Mouse (Mus musculus) lung, postnatal 25 days (tissue): ENCODE measurements around the gene Pum1.

ENCODE experiments used
- DNase-seq: peaks from one replicate; pipeline ENCODE4 v3.0.0; 2022; ENCODE audit warnings: low spot score

The Pum1 gene

DNA sequence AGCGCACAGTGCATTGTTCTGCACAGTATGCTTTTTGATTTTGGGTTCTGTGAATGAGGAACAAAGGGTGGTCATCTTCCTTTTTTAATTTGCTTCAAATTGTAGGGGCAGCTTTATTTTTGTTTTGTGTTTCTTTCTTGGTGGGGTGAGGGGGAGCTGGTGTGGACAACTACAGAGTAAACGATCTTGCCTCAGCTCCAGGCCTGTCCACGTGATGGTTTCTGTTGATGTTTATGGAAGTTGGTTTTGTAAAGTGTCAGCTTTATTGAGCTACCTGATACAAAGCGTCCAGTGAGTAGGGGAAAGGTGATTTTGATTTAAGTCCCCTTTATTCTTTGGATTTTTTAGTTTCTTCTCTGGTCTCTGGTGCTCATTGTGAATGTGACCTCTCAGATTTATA, 72.8 kb downstream of the Pum1 start:
- no peak for DNase-seq

DNA sequence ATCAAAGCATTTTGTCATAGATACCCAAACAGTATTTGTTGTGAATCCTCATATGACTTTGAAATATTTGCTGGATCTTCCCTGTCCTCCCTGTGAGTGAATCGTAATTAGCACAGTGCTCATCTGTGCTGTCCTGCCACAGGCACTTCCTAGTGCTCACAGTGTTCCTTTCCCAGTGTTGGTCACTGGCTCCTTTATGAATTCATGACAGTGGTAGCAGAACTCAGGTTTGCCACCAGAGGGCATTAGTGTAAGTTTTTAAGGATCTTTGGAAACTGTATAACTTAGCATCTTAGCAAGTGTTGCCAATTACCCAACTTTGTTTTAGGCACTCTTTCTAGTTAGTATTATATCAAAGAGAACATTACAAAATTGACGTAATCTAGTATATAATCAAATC, 75.4 kb downstream of the Pum1 start:
- peak; percentile 76 for DNase-seq

DNA sequence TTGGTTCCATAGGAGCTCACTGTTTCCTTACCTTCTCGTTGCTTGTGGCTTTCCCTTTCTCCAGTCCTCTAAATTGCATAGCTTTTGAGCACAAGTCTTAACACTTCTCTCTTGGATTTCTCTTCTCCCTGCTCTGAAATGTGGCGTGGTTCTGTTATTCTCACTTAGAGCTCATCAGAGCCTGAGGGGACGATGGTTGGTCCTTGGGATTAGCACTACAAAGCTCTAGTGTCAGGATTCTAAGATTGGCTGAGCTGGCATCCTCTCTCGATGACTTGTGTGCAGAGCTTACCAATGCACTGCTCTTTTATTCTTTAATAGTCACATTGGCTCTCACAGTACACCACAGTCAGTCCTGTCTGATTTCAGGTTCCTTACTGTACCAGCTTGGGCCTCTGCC, 80.9 kb downstream of the Pum1 start:
- DNase-seq: no peak

DNA sequence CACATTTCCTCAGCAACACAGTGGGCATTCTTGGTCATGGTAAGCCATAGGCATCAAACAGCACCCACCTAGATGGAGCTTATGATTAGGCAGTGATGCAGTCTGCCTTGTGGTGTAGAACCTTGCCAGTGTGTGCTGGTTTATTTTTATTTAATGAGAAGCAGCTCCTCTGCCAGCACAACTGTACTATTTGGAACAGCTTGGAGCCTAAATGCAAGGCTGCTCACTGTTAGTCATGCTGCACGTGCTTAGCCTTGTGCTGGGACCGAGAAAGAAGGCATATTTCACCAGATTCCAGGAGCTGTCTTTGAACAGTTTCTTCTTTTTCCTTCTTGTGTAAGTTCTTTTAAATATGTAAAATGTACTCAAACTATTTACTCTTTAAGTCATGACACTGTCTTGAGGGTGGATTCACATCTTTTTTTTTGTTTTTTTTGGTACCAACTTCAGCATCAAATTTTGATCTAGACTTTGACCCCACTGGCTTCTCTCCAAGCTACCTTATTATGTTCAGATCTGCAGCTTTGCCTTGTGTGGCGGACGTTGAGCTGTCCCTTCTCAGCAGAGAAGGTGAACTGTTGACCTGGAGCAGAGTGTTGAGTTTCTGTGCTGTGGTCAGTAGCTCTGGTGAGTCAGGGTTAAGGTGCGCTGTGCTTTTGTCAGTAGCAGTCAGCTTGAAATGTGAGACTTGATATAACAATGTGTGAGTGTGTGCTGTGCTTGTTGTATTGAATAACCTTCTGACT, 82.6 kb downstream of the Pum1 start:
- DNase-seq: no peak

DNA sequence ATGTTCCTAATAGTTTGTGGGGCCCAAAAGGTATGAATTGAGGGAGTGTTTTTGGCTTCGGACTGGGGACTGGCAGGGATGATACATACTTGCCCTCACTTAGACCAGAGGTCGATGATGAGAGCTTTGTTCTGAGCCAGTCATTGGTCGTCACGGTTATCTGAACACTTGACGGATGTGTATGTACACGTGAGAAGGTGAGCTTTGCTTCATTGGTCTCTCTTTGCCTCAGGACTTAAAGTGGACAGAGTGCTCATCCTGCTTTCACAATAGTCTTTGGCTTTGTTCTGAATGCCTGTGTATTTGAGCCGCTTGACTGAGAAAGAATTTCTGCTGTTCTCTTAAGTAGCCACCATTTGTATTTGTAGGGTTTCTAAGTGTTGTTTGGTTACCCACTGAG, 86.4 kb downstream of the Pum1 start:
- DNase-seq: no peak

DNA sequence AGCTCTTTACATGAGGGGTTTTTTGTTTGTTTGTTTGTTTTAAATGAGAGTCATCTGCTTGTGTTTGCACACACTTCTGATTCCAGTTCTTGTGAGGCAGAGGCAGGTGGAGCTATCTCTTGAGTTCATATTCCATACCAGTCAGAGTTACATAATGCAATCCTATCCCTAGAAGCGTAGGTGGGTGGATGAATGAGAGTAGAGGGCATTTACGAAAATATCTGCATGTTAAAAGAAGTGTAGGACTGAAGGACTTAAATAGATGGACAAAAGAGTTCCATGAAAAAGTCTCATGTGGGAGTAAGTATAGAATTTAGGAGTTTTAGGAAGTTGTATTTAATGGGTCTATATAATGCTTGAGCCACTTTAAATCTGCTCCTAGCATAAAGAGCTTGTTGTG, 88.8 kb downstream of the Pum1 start:
- no peak for DNase-seq

DNA sequence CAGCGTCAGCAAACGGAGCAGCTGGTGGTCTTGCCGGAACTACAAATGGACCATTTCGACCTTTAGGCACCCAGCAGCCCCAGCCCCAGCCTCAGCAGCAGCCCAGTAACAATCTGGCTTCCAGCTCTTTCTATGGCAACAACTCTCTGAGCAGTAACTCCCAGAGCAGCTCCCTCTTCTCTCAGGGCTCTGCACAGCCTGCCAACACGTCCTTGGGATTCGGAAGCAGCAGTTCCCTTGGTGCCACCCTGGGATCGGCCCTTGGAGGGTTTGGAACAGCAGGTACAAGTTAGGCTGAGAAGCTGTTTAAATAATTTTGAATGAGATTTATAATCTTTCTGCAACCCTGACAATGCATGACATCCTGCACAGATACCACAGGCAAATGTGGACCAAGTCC, 89.5 kb downstream of the Pum1 start:
- no peak for DNase-seq

DNA sequence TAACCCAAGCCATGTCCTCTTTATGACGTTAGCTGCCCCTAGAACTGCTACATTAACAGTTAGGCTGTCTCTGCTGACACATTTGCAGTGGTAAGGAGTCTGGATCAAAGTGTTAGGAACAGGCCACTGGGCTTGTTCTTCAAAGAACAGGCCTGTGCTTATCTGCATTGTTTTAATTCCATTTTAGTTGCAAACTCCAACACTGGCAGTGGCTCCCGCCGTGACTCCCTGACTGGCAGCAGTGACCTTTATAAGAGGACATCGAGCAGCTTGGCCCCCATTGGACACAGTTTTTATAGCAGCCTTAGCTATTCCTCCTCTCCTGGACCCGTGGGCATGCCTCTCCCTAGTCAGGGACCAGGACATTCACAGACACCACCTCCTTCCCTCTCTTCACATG, 90.6 kb downstream of the Pum1 start:
- DNase-seq: no peak

DNA sequence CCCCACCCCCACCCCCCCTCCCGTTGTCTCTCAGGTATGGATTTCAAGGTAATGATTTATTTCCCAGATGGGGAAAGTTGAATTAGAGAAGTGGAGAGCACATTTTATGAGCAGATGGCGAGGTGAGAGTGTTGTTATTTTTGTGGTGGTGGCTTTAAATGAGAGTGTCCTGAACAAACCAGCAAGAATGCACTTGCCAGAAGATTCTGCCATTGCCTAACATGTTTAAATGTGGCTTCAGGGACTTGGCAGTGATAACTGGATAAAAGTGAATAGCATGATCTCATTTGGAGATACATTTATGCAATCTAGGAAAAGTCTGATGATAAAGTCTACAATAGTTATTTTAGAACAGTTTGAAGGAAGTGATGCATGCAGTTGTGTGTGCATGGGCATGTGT, 91.7 kb downstream of the Pum1 start:
- no peak for DNase-seq

DNA sequence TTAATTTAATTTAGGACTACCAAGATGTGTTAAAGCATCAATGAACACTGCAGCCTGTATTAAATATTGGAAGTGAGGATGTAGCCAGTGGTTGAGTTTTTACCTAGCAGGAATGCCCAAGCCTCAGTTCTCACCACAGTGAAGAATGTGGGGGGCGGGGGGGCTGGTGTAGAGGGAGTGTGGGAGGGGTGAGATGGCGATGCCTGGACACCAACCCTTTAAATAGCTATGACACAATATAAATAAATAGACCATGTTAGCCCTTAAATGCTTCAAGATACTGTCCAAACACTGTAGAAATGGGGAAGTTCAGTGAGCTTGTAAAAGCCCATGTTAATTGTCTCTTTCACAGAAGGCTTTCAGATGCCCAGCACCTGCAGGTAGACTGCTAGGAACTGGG, 96.8 kb downstream of the Pum1 start:
- DNase-seq: no peak

DNA sequence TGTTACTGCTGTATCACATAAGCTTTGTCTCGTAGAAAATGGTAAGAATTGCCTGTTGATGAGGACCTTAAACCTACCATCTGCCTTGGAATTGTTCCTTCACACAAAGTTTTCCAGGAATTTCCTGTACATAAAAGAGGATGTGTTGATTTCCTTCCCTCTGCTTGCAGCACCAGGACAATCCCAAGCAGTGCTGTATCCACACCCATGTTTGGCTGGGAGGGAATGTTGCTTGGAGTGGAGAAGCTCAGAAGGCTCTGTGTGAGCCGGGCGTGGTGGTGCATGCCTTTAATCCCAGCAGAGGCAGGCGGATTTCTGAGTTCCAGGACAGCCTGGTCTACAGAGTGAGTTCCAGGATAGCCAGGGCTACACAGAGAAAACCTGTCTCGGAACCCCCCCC, 98.7 kb downstream of the Pum1 start:
- DNase-seq: peak; percentile 31

DNA sequence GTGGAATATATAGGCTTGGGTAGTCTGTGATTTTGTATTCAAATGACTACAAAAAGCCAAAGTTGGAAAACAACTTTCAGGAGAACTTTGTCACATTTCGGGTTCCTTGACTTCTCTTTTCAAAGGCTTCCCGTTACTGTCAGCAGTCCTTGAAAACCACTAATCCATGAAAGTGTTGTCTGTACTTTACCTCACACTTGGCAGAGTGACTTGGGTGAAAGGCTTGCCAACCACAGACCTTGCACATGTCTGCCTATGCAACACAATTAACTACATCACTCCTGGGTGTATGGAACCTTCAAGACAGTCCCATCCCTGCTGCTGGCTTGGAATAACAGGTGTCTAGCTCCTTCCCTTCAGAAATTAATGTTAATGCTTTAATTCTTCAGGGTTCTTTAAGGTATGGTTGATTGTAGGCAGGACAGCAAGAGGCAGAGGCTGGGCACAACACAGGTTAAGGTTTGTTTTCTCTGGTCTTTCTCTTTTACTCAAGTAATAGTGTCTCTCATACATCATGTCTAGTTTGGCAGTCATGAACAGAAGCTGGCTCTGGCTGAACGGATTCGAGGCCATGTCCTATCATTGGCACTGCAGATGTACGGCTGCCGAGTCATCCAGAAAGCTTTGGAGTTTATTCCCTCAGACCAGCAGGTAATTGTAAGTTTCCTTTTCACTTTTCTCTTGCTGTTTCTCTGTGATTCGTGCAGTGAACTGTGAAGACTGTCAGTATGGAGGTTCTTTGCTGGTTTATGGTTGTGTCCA, 102.5 kb downstream of the Pum1 start:
- DNase-seq: no peak

DNA sequence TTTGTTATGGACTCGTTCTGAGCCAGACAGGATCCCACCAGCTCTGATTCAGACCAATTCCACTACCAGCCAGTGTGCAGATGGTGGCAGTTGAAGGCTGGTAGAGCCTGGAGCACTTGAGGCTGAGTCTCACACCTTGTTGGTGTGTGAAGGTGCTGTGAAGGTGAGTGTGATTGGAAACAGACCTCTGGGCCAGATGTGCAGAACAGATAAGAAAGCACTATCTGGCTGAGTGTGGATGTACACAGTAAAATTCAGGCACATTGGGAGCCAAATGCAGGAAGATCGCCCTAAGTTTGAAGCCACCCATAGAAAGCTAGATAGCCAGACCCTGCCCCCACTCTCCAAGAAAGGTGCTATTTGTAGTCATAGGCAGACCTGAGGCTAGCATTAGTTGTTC, 103.3 kb downstream of the Pum1 start:
- DNase-seq: no peak

DNA sequence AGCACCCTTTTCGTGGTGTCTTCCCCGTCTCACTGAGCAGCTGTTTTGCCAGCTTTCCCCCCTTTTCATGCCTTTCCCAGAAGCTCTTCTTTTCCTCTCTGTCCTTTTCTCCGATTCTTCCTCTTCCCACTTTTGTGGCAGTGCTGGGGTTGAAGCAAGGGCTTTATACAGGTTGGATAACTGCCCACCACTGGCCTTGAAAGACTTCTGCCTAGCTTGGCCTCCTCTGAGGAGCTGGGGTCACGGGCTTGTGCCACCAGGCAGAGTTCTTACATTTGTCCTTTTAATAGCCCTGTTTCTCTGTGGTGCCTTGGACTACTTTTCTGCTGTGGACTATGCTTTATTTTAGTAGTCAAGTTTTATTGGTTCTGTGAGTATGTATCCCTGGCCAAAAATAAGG, 103.8 kb downstream of the Pum1 start:
- no peak for DNase-seq

DNA sequence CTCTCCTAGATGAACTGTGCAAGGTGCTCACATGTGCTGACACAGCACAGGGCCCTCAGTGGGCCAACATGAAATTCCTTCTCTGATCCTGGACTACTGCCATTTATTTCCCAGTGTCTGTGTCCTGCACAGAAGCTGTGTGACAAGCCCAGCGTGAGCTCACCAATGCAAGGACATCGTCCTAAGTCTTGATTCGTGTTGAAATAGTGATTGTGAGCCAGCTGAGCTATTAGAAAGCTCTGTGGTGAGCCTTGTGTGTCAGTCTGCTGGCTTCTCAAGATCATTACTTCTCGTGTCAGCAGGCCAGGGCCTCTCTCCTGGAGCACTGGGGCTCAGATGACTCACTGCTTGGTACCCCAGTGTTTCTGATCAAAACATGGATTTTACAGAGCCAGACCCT, 110.8 kb downstream of the Pum1 start:
- DNase-seq: no peak

DNA sequence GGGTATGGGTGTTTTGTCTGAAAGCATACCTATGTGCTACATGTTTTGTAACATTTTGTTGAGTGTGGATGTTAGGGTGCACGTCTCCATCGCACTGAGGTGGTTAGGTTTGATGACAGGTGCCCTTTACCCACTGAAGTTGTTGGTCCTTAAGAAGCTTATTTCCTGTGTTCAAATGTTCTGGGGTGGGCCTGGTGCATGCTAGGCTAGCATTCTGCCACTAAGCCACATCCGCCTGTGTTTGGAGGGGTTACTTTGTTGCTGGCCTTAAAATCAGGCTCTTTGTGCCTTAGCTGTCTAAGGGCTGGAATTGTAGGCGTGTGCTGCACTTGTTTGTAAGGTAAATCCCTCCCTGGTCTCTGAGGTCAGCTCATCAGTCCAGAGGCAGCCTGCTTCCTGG, 111.7 kb downstream of the Pum1 start:
- DNase-seq: no peak

DNA sequence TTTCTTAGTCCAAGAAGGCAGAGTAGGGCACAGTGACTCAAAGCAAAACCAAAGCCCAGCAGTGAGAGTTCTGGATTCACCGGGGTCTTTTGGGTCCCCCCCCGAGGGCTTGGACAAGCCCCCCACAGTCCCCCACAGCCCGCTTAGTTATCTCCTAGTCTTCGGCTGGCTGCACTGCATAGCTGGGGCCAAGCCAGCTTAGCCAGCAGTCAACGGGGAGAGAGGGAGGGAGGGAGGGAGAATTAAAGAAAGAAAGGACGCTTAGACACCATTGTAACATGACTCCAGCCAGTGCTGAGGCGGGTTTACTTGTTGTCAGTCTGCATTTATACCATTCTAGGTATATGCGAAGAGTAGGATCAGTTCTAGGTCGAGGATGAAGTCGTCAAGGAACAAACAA, 114.5 kb downstream of the Pum1 start:
- DNase-seq: no peak

DNA sequence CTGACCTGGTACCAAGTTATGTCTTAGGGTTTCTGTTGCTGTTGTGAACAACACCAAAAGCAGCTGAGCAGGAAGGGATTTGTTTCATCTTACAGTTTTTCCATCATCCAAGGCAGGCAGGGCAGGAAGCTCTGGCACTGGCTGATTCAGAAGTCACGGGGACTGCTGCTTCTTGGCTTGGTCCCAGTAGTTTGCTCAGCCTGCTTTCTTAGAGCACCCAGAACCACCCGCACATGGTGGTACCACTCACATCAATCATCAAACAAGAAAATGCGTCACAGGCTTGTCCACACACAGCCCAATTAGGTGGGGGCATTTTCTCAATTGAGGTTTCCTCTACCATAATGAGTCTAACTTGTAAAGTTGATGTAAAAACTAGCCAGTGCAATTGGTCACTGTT, 115.9 kb downstream of the Pum1 start:
- no peak for DNase-seq

DNA sequence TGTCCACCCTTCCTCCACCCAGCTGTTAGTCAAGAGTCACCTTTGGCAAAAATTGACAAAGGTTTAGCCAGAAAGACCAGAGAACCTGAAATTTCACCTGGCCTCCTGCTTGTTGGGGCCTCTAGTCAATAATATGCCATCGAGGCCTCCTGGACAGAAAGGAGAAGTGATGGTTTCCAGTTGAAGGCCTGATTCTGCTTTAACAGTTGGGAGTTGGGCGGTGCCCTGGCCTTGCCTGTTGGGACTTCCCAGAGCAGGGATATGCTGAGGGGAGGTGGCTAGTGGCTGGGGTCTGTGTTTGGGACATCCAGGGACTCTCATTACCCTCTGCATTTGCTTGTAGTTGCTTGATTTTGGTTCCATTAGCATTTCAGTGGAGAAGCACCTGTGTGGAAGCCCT, 119.4 kb downstream of the Pum1 start:
- no peak for DNase-seq

DNA sequence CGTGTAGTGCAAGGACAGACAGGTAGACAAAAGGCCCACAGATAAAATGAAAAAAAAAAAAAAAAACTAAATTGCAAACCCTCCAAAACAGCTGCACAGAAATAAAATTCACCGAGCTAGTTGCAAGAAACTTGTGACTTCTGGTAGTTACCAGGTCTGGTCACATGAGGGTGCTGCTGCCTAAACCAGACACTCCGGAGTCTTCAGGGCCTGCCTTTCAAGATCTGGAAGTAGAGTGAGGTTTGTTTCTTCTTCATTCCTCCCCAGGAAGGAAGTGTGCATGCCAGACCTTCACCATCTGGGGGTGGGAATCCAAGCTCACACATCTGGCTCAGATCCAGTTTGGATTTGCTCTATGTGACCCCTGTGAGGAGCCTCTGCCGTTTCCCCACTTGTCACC, 121.6 kb downstream of the Pum1 start:
- no peak for DNase-seq

DNA sequence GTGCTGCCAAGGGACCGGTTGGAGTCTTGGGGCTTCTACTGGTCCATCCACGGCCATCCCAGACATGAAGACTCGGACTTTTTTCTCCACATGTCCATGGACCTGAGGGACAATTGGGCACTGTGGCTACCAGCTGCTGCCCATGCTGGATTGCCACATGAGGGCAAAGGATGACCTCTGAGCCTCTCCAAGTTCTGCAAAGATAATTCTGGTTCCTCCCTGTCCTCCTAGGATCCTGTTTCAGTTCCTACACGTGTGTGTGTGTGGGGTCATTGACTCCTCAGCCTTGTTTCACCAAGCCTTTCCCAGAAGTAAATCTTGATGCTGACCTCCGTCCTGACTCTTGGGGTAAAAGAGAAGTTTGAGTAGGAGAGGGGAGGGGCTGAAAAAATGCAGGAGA, 124.4 kb downstream of the Pum1 start:
- no peak for DNase-seq

DNA sequence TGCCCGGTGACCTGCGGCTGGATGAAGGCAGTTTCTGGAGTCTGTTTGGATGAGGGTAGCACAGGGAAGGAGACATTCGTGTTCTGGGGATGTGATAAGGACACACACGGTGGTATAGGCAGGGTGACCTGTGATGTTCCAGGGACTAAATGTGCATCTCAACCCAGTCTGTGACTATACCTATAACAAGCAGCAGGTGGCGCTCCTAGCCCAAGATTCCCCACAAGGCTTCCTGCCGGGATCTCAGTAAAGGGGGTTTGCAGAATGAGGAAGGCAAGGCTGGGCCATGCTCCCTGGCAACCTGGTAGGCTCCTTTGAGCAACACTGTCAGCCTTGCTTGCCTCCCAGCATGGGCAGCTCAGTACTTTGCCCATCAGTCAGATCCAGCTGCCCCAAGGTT, 127.1 kb downstream of the Pum1 start:
- peak; percentile 82 for DNase-seq

DNA sequence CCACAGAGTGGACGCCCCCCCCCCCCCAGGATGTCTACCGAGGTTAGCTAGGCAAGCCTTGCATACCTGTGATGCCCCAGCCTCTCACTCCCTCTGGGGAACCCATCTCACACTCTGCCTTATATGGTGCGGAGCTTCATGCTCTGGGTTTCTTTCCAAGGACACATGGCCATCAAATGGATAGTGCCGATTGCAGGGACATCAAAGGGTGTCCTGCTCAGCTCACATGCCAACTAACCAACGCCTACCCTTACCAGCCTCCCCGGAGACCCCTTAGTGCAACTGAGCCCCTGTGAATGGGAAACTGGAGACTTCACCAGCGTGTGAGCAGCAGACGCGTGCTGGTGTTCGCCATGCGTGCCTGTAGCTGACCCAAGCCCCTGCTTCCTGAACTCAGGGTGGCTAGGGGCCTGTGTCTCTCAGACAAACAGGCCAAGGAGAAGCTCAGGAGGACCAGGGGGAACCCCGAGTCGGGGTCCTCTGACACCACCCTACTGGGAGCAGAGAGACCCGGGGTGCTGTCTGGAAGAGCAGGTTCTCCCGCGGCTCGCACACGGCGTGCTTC, 128.8 kb downstream of the Pum1 start:
- no peak for DNase-seq
